In genomic region chr6:91445316-91445715, GRCm38 (mm10) we compare ENCODE assay signal across 17 mouse cellular contexts. TPM values are rescaled to one million over a fixed set of nuclear protein-coding genes. Genes with fewer than 3 reads are reported as not detected.
DNase-seq lines count a peak whose midpoint lies in the region.
"Had no signal": no experiment of that assay in that cellular context is flagged by ENCODE, and none has a peak within 500 bp of the region (broad histone marks: within the 10 kb centered on the region; RNA-seq: fewer than 3 reads in every experiment).

No protein-coding gene starts in this region.

- peak; percentile 37 for DNase-seq in heart, adult 11 months
- no peak for DNase-seq in heart, postnatal 4 days
- DNase-seq in ZHBTc4 (ENCODE audit: low read depth, low spot score) = peak; percentile 23
- DNase-seq in telencephalon, adult 2 months (ENCODE audit: low read depth, low spot score) = peak; percentile 5
- DNase-seq in ovary, postnatal 14 days (ENCODE audit: low spot score) = no peak
- DNase-seq in left cerebral cortex, postnatal 14 days (ENCODE audit: low spot score in 2 of 2) = no peak
- DNase-seq: adrenal gland, adult 8-10 months; adrenal gland, postnatal 14 days; adrenal gland, postnatal 36 days; cerebellum, adult 11 months; cerebellum, adult 18-20 months; cerebellum, adult 8-10 months; cerebellum, adult 9-11 months; cerebellum, postnatal 25 days; forebrain, postnatal 0 days had no signal

- intact Hi-C loops in left cerebral cortex, postnatal 14 days (cut with DNase I) = no loop called here

RNA-seq across cellular contexts. Expression of gene Chchd4, which starts 28.0 kb away (rescaled TPM):
- 10 to 100 TPM; 19.3 to 19.8 TPM for total RNA-seq in heart, postnatal 4 days (2021)
- 10 to 100 TPM; 19.0 to 19.5 TPM for total RNA-seq in left cerebral cortex, postnatal 14 days (2021)

RNA-seq across cellular contexts. Expression of gene Tmem43, which starts 28.2 kb away (rescaled TPM):
- 10 to 100 TPM; 21.3 to 24.4 TPM for total RNA-seq in heart, postnatal 4 days (2021)
- 10 to 100 TPM; 23.0 to 26.7 TPM for total RNA-seq in left cerebral cortex, postnatal 14 days (2021)

RNA-seq across cellular contexts. Expression of gene Wnt7a, which starts 34.2 kb away (rescaled TPM):
- under 1 TPM; 0.07 to 0.11 TPM for total RNA-seq in heart, postnatal 4 days (2021)
- 10 to 100 TPM; 11.5 to 18.4 TPM for total RNA-seq in left cerebral cortex, postnatal 14 days (2021)
- total RNA-seq: adrenal gland, adult 18-20 months; adrenal gland, adult 8-10 months; adrenal gland, postnatal 14 days; adrenal gland, postnatal 36 days; MEL had no signal

Comparison
In these comparisons a context has a peak if more than half of its experiments do, and no peak if none do; other contexts are left out.
1. DNase-seq: peak in heart, adult 11 months (single experiment), ZHBTc4 (single experiment) and telencephalon, adult 2 months (single experiment); none in heart, postnatal 4 days (single experiment), ovary, postnatal 14 days (single experiment) and left cerebral cortex, postnatal 14 days (0 of 2).
2. RNA of gene Wnt7a, which starts 34.2 kb away (total RNA-seq): 11.5 to 18.4 TPM in left cerebral cortex, postnatal 14 days; 0.07 to 0.11 TPM in heart, postnatal 4 days; every median in the first group is over 10 times any median in the second.